Mouse (Mus musculus) intestine, embryonic 15.5 days (tissue): Measurements from ENCODE around the gene Atrnl1. TPM values are rescaled to one million over a fixed set of nuclear protein-coding genes. Genes with fewer than 3 reads are reported as not detected.

Experiments
- ATAC-seq: fragments of 200-750 bp; cut with Nextera tagmentation; 2 replicates; pipeline ENCODE4 v1.8.0; 2017; ENCODE audit warnings: moderate TSS enrichment, moderate library complexity
- H3K27ac ChIP-seq: fragments of 300-500 bp; sonication (generic); 2 replicates; pipeline ENCODE4 v1.5.1; 2015; ENCODE audit warnings: mild to moderate bottlenecking, inconsistent platforms
- H3K27me3 ChIP-seq: fragments of 300-500 bp; sonication (generic); replicated peaks from 2 replicates; pipeline ENCODE4 v1.6.1; 2015; ENCODE audit warnings: inconsistent platforms
- H3K36me3 ChIP-seq: fragments of 300-500 bp; sonication (generic); 2 replicates; pipeline ENCODE4 v1.6.1; 2015; ENCODE audit warnings: inconsistent platforms
- H3K4me1 ChIP-seq: fragments of 300-500 bp; sonication (generic); replicated peaks from 2 replicates; pipeline ENCODE4 v1.6.1; 2015; ENCODE audit warnings: inconsistent platforms
- H3K4me2 ChIP-seq: fragments of 300-500 bp; sonication (generic); replicated peaks from 2 replicates; pipeline ENCODE4 v1.6.1; 2015; ENCODE audit warnings: mild to moderate bottlenecking, inconsistent platforms
- H3K4me3 ChIP-seq: fragments of 300-500 bp; sonication (generic); replicated peaks from 2 replicates; pipeline ENCODE4 v1.5.1; 2015; ENCODE audit warnings: inconsistent platforms
- H3K9ac ChIP-seq: fragments of 300-500 bp; sonication (generic); 2 replicates; pipeline ENCODE4 v1.6.1; 2015; ENCODE audit warnings: inconsistent platforms
- H3K9me3 ChIP-seq: fragments of 300-500 bp; sonication (generic); 2 replicates; pipeline ENCODE4 v1.6.1; 2016; ENCODE audit warnings: inconsistent platforms
- WGBS: fragments of 180-500 bp; shearing (Covaris S2); methylation state at CpG from one replicate; pipeline ENCODE4 v1.1.7; 2015; 5-methylcytosine and 5-hydroxymethylcytosine counted together
- polyA plus RNA-seq: library from polyadenylated mRNA; unstranded; fragments of >200 nt; fragmentation: Nextera tagmentation; extraction: Ambion mirVana; gene quantifications from 2 replicates; pipeline ENCODE4 v1.2.1, GENCODE M21; 2015

Atrnl1 gene
- polyA plus RNA-seq, 1 experiment from 2014 or later: 4.6 TPM

DNA sequence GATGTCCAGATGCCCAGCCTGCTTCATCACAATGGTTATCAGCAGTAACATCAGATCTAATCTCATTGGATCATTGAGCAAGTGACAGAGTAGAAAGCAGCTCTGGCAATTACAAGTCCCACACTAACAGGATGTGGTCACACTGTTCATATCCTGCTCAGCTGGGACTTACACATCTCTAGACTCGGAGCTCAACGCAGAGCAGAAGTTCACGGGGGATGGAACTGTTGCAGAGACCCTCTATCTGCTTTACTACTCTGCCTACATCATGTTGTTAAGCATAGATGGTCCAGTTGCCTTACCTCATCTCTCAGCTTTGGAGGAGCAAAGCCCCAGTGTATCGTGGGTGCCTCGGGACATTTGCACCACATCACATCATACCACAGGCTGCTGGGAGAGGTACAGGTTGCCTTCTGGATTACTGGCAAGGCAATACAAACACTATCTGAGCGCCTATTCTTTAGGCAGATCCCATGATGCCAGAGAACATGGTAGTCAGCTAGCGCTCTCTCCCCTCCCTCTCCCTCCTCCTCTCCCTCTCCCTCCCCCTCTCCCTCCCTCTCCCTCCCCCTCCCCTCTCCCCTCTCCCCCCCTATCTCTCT is 533.1 kb downstream of the Atrnl1 start:
- no peaks in the 10 kb centered on the region for H3K4me1 ChIP-seq
- ATAC-seq: no peak
- H3K36me3 ChIP-seq: no peaks in the 10 kb centered on the region
- no peak overlapping the region for H3K27ac ChIP-seq
- H3K4me2 ChIP-seq: no peak overlapping the region
- 92% methylated on average over 7 of the region's 7 CpGs for WGBS
- no peaks in the 10 kb centered on the region for H3K27me3 ChIP-seq
- no peak overlapping the region for H3K9ac ChIP-seq
- no peaks in the 10 kb centered on the region for H3K9me3 ChIP-seq
- no peak overlapping the region for H3K4me3 ChIP-seq

DNA sequence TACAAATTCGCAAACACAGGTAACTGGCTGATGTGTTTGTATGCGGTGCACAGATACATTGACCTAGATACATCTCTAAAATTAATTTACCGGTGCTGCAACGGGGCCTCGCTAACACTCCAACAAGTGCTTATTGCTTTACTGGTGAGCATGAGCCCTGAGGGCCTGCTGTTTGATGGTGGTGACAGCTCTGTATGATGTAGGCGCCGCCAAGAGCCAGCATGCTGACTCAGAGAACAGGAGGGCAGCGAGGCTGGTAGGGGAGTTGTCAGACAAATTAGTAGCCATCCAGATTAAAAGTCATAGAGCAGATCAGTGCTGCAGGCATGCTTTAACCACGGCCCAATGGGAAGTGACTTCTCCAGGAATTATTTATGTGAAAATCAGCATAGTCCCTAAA is 534.7 kb downstream of the Atrnl1 start:
- H3K4me3 ChIP-seq: no peak overlapping the region
- WGBS: 79% methylated on average over 9 of the region's 9 CpGs
- no peaks in the 10 kb centered on the region for H3K27me3 ChIP-seq
- H3K4me1 ChIP-seq: no peaks in the 10 kb centered on the region
- H3K9ac ChIP-seq: no peak overlapping the region
- H3K9me3 ChIP-seq: no peaks in the 10 kb centered on the region
- ATAC-seq: no peak
- no peak overlapping the region for H3K27ac ChIP-seq
- H3K36me3 ChIP-seq: no peaks in the 10 kb centered on the region
- H3K4me2 ChIP-seq: no peak overlapping the region

DNA sequence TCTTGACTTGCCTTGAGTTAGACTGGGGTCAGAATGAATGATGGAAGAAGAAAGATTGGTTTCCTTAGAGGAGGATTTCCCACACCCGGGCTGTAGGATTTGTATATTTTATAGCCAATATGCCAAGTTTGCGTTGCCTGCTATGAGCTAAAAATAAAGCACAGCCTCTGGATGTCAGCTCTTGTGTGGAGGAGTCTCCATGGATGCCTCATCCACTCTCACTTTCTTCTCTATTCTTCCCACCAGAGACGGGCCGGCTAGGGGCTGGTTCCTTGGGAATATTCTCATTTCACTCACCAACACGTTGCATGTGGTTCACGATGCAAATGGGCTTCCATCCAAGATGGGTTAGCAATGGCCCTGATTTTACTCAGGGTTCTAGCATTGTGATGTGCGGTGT is 540.4 kb downstream of the Atrnl1 start:
- ATAC-seq: no peak
- WGBS: 80% methylated on average over 7 of the region's 7 CpGs
- H3K27me3 ChIP-seq: no peaks in the 10 kb centered on the region

DNA sequence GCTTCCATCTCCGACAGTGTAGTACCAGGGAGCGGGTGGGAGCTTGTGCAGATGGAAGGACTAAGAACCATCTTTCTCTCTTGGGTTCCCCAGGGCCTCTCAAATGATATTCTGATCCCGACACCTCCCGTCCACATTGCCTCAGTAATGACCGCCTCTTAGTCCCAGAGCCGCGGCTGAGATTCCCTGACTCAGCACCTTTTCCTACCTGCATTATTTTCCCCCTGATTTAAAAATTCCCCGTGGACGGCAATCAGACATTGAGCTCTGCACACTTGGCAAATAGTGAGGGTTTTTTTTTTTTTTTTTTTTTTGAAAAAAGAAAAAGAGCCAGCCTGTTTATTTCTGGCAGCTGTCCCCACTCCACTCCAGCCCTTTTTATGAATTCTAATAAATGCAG is 550.7 kb downstream of the Atrnl1 start:
- H3K36me3 ChIP-seq: no peaks in the 10 kb centered on the region
- H3K4me1 ChIP-seq: peaks cover 7% of the 10 kb centered on the region; the same call in 1 of the 2 replicates
- H3K4me3 ChIP-seq: no peak overlapping the region
- H3K4me2 ChIP-seq: no peak overlapping the region
- H3K27ac ChIP-seq: no peak overlapping the region
- 82% methylated on average over 9 of the region's 9 CpGs for WGBS
- H3K9me3 ChIP-seq: no peaks in the 10 kb centered on the region
- H3K9ac ChIP-seq: no peak overlapping the region
- ATAC-seq: no peak
- no peaks in the 10 kb centered on the region for H3K27me3 ChIP-seq

More for the DNA sequence above, 540.4 kb downstream of the Atrnl1 start:
- Histone ChIP-seq H3K4me2 (no peak overlapping the region), H3K9me3 (no peaks in the 10 kb centered on the region), H3K9ac (no peak overlapping the region), H3K4me3 (no peak overlapping the region), H3K36me3 (no peaks in the 10 kb centered on the region), H3K27ac (no peak overlapping the region), H3K4me1 (no peaks in the 10 kb centered on the region)

DNA sequence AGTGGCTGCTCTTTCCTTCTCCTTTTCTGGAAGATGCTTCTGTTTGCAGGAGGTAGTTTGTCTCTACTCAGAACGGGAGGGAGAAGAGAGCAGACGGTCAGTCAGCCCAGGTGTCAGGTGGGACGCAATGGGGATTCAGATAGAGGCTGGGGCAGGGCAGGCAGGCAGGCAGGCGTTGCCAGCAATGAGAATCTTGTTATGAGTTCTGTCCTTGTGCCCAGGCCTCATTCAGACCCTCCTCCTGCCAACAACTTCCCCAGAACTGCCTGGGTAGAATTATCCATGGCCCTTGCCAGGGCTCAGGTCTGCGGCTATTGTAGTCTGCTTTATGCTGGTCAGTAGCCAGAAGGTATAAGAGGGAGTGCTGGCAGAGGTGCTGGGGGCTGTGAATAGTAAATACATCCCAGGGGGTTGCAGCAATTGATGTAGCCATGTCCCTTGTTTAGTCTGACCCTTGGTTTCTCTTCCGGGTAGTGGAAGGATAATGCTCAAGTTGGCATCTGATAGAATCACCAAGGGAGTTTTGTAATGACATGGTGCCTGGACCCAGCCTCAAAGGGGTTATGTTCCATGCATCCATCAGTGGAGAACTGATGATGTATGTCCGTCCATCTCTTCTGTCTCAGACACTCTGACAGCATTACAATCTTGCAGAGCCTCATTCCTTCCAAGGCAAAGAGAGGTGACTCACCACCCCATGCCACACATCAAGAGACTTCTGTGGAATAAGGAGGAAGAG is 554.2 kb downstream of the Atrnl1 start:
- H3K4me2 ChIP-seq: no peak overlapping the region
- peaks cover 7% of the 10 kb centered on the region; the same call in 1 of the 2 replicates for H3K4me1 ChIP-seq
- H3K9me3 ChIP-seq: no peaks in the 10 kb centered on the region
- H3K36me3 ChIP-seq: no peaks in the 10 kb centered on the region
- H3K27me3 ChIP-seq: no peaks in the 10 kb centered on the region
- ATAC-seq: no peak
- no peak overlapping the region for H3K9ac ChIP-seq
- no peak overlapping the region for H3K27ac ChIP-seq
- 71% methylated on average over 7 of the region's 7 CpGs for WGBS
- no peak overlapping the region for H3K4me3 ChIP-seq

DNA sequence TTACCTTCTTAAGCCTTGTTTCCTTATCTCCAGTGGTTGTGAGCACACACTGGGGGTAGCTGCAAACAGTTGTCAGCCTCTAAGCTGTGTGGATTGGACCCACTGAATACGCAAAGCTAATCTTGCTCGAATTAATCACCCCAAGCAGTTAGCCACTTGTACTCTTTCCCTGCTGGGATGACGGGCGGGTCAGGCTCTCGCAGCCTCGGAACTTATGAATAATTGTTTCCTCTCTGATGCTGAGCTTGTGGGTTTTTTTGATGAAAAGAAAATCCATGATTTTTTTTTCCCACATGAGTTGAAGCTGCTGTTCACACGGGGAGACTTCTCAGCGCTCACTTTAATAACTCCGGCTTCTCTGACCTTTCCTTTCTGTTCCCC is 554.8 kb downstream of the Atrnl1 start:
- Histone ChIP-seq H3K4me1 (peaks cover 7% of the 10 kb centered on the region; the same call in 1 of the 2 replicates), H3K9me3 (no peaks in the 10 kb centered on the region), H3K27me3 (no peaks in the 10 kb centered on the region), H3K4me2 (no peak overlapping the region), H3K9ac (no peak overlapping the region), H3K36me3 (no peaks in the 10 kb centered on the region), H3K4me3 (no peak overlapping the region), H3K27ac (no peak overlapping the region)
- ATAC-seq: no peak
- 35% methylated on average over 9 of the region's 9 CpGs for WGBS

DNA sequence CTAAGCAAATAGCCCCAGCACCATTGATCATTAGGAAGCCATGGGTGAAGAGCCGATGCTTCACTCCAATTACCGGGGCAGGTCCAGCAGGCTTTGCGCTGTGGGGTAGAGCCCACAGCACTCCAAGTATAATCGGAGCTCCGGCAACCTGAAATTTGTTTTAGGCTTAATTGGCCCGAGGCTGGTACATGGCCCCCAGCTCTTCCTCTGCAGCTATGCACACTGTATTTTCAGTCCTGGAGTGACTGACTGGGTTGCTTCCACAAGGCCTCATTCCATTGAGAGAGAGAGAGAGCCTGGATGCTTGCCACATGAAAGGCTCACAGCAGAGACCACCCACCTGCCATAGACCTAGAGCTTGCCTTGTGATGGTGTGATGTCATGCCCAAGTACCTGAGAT is 555.3 kb downstream of the Atrnl1 start:
- H3K27ac ChIP-seq: no peak overlapping the region
- H3K9me3 ChIP-seq: no peaks in the 10 kb centered on the region
- no peak overlapping the region for H3K4me2 ChIP-seq
- no peaks in the 10 kb centered on the region for H3K36me3 ChIP-seq
- ATAC-seq: no peak
- WGBS: 53% methylated on average over 6 of the region's 6 CpGs
- peaks cover 7% of the 10 kb centered on the region; the same call in 1 of the 2 replicates for H3K4me1 ChIP-seq
- H3K4me3 ChIP-seq: no peak overlapping the region
- H3K27me3 ChIP-seq: no peaks in the 10 kb centered on the region
- no peak overlapping the region for H3K9ac ChIP-seq

DNA sequence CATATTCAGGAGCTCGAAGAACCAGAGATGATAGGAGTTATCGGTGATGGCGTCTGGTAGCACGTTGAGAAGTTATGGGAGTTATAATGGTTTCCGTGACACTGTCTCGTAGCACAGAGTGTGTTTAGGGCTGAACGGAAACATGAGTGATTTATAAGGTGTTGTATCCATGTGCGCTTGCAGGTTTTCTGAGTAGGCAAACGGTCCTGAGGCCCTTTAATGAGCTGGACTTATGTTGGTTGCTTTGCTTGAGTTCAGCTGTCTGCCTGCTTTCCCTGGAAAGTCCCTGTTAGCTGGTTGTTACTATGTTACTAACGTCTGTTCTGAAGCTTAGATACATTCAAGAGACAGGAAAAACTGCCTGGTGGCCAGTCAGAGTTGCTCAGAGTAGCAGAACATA is 567.6 kb downstream of the Atrnl1 start:
- no peak for ATAC-seq
- Histone ChIP-seq H3K4me3 (no peak overlapping the region), H3K9ac (no peak overlapping the region), H3K27ac (no peak overlapping the region), H3K27me3 (no peaks in the 10 kb centered on the region), H3K4me1 (no peaks in the 10 kb centered on the region), H3K4me2 (no peak overlapping the region), H3K36me3 (no peaks in the 10 kb centered on the region), H3K9me3 (no peaks in the 10 kb centered on the region)
- 52% methylated on average over 10 of the region's 10 CpGs for WGBS

DNA sequence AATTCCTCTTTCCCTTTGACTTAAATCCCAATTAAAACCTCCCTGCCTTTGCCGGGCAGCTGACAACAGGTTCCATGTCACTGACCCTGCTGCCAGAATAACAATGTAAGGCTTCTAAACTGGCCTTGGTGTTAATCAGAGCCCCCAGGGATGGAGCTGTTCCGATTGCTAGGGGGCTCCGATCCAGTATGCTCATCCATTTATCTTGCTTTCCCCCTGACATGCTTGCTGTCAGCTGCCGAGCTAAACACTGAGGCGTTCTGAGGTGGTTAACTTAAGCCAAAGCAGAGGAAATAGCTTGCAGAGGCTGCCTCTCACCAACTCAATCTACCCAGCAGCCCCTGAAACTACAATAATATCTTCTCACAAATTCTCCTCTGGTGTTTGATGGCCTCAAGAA is 569.9 kb downstream of the Atrnl1 start:
- H3K9me3 ChIP-seq: no peaks in the 10 kb centered on the region

More for the DNA sequence above, 569.9 kb downstream of the Atrnl1 start:
- no peak overlapping the region for H3K9ac ChIP-seq
- 0 out of 2 replicates have a peak overlapping the region, but pooled peaks have one; percentile 7 for H3K4me2 ChIP-seq
- H3K36me3 ChIP-seq: no peaks in the 10 kb centered on the region
- no peak for ATAC-seq
- H3K4me3 ChIP-seq: no peak overlapping the region
- no peaks in the 10 kb centered on the region for H3K27me3 ChIP-seq
- 18% methylated on average over 5 of the region's 5 CpGs for WGBS
- H3K27ac ChIP-seq: no peak overlapping the region
- no peaks in the 10 kb centered on the region for H3K4me1 ChIP-seq

Other genes starting within 250 kb of the Atrnl1 start
- 20.6 and 24.1 TPM in 2 replicates for gene Trub1, start 158.1 kb upstream of the Atrnl1 start, polyA plus RNA-seq